Mouse (Mus musculus) gastrocnemius, adult 18-20 months (tissue): ENCODE data around the gene 3110082I17Rik. TPM values are rescaled to one million over a fixed set of nuclear protein-coding genes. Genes with fewer than 3 reads are reported as not detected.

ENCODE experiments used
- DNase-seq: peaks from one replicate; pipeline ENCODE4 v3.0.0; 2021; ENCODE audit warnings: low spot score
- total RNA-seq, 2 experiments: library from RNA; stranded (reverse); gene quantifications; 2 replicates each; pipeline ENCODE4 v1.2.3; 2021

3110082I17Rik gene
- total RNA-seq, 2 experiments from 2014 or later, result 9.6 to 10.4 TPM

DNA sequence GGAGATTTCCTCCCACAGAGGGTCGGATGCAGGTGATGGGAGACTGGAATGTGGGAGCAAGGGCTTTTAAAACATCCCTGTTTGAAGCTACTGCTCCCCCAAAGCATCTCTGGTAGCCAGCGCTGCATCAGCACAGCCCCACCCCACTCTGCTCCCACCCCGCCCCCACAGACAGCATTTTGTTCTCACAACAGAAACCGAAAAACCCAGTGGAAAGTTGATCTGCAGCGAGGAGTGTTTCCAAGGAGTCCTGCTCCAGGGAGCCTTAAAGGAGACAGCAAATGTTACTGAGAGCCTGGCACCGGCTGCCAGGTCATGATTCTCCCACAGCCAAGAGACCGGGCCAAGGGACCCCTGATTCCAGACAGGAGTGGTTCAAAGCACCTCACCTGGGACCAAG, 129.6 kb downstream of the 3110082I17Rik start:
- DNase-seq, result no peak

DNA sequence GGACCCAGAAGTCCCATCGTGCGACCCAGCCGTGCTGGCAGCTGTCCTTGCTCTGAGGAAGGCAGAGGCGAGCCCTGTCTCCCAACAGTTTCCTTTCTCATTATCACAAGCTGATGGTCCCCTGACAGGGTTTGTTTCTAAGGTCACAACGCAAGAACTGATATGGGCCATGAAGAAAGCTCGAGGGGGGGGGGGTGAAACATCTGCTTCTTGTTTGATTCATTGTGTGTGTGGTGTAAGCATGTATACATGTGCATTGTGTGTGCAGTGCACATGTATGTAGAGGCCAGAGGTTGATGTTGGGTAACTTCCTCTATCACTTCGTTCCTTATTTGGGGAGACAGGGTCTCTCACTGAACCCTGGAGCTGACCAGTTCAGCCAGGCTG, 132.7 kb downstream of the 3110082I17Rik start:
- no peak for DNase-seq

- no peak for DNase-seq
These were observed 133.2 kb downstream of the 3110082I17Rik start for GRCm38 (mm10) chr5:139326986-139327633.

DNA sequence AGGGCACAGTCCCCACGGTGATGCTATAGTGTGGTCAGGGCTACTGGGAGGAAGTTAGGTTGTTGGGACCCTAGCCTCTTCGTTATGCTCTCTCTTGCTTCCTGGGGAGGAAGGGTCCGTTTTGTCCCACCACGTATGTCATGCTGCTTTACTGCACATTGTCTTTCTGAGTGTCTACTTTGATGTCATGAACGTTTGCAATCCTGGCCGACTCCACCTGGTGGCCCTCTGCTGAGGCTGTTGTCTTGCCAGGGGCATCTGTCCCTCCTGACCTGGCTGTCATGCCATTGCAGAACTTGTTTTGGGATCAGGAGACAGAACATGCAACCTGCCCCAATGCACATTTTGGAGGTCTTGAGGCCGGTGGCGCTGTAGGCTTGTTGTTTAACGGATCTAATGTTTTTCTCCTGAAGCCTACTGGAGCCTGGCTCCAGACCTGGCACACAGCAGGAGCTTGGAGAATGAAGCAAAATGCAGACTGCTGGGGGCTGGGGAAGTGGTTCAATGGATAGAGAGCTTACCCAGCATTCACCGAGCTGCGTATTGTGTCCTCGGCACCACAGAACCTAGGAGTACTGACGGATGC, 134.1 kb downstream of the 3110082I17Rik start:
- no peak for DNase-seq

DNA sequence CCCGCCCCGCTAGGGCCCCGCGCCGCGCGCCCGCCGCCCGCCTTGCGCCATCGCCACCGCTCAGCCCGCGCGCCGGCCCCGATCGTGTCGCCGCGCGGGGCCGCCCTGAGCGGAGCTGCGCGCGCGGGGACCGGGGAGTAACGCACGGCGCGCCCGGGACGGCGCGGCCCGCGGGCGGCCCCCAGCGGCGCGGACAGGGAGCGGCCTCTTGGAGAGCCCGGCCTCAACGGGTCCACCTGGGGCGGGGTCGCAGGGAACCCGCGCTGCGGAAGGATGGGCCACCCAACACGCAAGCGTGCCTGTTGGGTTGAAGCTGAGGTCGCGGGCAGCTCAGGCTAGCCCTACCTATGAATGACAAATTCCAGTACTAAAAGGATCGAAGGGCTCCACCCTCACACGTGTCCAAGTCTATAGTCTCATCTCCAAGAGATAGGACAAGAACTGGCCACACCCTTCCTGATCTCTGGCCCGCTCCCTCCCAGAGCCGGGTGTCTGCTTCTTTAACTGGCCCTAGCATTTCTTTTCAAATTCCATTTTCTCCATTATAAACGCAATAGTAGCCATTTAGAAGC, 134.8 kb downstream of the 3110082I17Rik start, which contains the start of gene Adap1:
TSS of gene Adap1 (minus strand) at position 228 of the 572 bp plus-strand sequence.
- peak; percentile 30 for DNase-seq

GRCm38 (mm10) chr5:139324691-139325394, 135.5 kb downstream of the 3110082I17Rik start:
- peak; percentile 17 for DNase-seq

DNA sequence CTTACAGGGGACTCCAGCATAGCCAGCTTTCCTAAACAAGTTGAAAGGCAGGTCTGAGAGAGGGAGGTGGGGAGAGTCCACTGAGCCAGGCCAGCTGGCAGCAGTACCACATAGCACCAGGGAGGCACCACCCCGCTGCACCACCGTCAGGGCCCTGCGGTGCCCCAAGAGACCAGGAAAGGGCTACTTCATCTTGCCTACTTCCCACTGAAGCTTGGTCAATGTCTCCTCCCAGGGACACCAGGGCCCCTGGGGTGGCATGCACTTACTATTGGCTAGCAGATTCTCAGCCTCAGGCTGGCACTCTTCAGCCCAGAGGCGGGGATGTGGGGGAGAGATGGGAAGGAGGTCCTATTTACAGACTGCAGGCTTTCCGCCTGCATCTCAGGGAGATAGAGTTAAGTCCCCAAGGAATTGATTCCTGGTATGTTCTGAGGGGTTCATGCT, 136.3 kb downstream of the 3110082I17Rik start:
- DNase-seq, result no peak

- DNase-seq, result no peak
These were observed 136.9 kb downstream of the 3110082I17Rik start for GRCm38 (mm10) chr5:139323260-139323924.

- no peak for DNase-seq
These were observed 139.0 kb downstream of the 3110082I17Rik start for GRCm38 (mm10) chr5:139321331-139321730.

GRCm38 (mm10) chr5:139320424-139320823, 139.9 kb downstream of the 3110082I17Rik start:
- no peak for DNase-seq

GRCm38 (mm10) chr5:139317751-139318504, 142.4 kb downstream of the 3110082I17Rik start:
- DNase-seq, result no peak

- DNase-seq, result no peak
These were observed 143.2 kb downstream of the 3110082I17Rik start for GRCm38 (mm10) chr5:139316982-139317675.

DNA sequence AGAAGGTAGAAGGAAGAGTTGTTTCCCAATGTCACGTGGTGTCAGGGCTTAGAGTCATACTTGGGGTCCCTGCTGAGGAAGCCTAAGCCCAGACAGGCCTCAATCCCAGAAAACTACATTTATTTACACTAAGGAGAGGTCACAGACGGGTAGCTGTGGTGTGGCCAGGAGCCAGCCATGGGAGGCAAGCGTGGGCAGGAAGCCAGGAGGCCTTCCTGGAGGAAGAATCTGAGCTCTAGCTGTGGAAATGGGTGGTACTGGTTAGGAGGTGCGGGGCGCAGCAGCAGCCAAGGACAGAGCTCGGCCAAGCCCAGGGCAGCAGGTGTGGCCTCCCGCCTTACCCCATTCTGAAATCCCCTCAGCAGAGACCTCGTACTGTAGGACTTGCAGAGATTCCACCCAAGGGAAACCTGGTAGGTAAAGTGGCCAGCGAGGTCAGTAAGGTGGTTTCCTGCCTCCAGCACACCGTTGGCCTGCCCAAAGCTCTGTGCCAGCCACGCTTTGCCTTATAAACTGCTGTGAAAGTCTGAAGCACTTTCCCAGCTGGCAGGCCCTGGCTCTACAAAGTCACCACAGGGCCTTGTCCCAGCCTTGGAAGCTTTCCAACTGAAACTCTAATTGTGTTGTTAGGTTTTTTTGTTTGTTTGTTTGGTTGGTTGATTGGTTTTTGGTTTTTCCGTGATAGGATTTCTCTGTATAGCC, 145.2 kb downstream of the 3110082I17Rik start:
- DNase-seq, result no peak

- no peak for DNase-seq
These were observed 146.8 kb downstream of the 3110082I17Rik start for GRCm38 (mm10) chr5:139313536-139313935.

DNA sequence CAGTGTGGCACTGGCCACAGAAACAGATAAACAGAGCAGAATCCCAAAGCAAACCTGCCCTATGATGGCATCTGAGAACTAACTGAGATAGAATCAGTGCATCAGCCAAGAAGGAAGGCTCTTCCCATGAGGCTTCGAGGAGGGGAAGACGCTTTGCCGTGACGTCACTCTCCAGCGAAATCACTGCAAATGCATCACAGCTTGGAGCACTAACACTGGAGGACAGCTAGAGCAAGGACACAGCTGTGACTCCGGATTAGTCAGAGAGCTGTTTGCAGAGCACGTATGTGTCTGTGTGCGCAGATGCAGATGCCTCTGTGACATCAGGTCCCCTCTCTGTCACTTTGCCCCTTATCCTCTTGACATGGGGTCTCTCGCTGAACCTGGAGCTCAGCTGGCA, 148.5 kb downstream of the 3110082I17Rik start:
- DNase-seq, result no peak

DNA sequence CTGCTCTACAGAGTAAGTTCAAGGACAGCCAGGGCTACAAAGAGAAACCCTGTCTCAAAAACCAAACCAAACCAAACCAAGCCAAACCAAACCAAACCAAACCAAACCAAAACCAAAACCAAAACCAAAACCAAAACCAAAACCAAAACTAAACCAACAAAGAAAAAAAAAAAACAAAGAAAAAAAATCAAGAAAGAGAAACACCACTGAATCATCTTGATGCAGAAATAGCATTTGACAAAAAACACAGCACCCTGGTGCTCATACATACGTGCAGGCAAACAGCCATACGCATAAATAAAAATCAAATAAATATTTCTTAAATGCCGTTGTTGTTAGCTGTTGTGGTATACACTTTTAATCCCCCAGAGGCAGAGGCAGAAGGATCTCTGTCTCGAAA, 149.8 kb downstream of the 3110082I17Rik start:
- no peak for DNase-seq

DNA sequence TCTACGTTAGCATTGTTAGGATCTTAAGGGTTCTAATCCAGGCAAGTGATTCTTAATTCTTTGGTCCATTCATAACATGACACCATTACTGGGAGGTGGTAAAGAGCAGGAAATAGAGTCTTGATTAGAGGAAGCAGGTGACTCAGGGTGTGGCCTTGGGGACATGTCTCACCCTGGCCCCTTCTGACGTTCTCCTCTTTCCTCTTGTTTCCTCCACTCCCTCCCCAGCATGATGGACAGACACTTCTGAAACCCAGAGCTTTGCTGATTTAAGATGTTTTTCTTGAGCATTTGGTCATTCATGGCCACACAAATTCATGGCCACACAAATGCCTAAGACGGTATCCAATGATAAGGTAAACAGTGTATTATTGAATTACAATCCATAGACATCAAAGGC, 150.4 kb downstream of the 3110082I17Rik start:
- DNase-seq, result no peak
